Mouse (Mus musculus): ENCODE measurements around the gene Gp1ba. TPM values are rescaled to one million over a fixed set of nuclear protein-coding genes. Genes with fewer than 3 reads are reported as not detected.
A peak's percentile ranks its signal among the peaks of the same experiment; 100 is the strongest.

The Gp1ba gene
- total and polyA plus RNA-seq, 2 experiments from 2014 or later = 0.16 TPM; not detected in 1

GRCm38 (mm10) chr11:70681170-70681569 lies 42.2 kb downstream of the Gp1ba start:
- Histone ChIP-seq H3K36me3 (ENCODE audit: insufficient read depth, low read length) (peaks cover 51% of the 10 kb centered on the region), H3K9me3 (ENCODE audit: low read length) (no peaks in the 10 kb centered on the region), H3K4me1 (ENCODE audit: insufficient read depth, low read length) (peaks cover under 1% of the 10 kb centered on the region; the same call in 1 of the 2 replicates), H3K4me2 (ENCODE audit: low read depth, low read length, poor library complexity, severe bottlenecking) (no peak overlapping the region), H3K27me3 (ENCODE audit: insufficient read depth, low read length) (no peaks in the 10 kb centered on the region), H3K9ac (replicated peaks; ENCODE audit: low read length, poor library complexity, severe bottlenecking) (no peak overlapping the region), H3K4me3 (ENCODE audit: low read depth, low read length) (no peak overlapping the region), H3K27ac (ENCODE audit: low read depth, low read length) (no peak overlapping the region)
- no peak for DNase-seq (ENCODE audit: low spot score)
- TF ChIP-seq CTCF (IDR thresholded peaks at IDR 0.05) = no peak
- ATAC-seq (ENCODE audit: low FRiP score) = no peak
- 63% methylated on average over 12 of the region's 12 CpGs for WGBS

- Histone ChIP-seq H3K36me3 (ENCODE audit: insufficient read depth, low read length) (peaks cover 44% of the 10 kb centered on the region), H3K9me3 (ENCODE audit: low read length) (no peaks in the 10 kb centered on the region), H3K4me2 (ENCODE audit: low read depth, low read length, poor library complexity, severe bottlenecking) (no peak overlapping the region), H3K4me3 (ENCODE audit: low read depth, low read length) (no peak overlapping the region), H3K27me3 (ENCODE audit: insufficient read depth, low read length) (no peaks in the 10 kb centered on the region), H3K27ac (ENCODE audit: low read depth, low read length) (peak overlapping the region; percentile 62), H3K9ac (replicated peaks; ENCODE audit: low read length, poor library complexity, severe bottlenecking) (no peak overlapping the region), H3K4me1 (ENCODE audit: insufficient read depth, low read length) (peaks cover 8% of the 10 kb centered on the region)
- TF ChIP-seq CTCF (IDR thresholded peaks at IDR 0.05) = peak; percentile 90
- ATAC-seq (ENCODE audit: low FRiP score) = peak; percentile 75
- peak; percentile 90 for DNase-seq (ENCODE audit: low spot score)
- WGBS = 18% methylated on average over 11 of the region's 11 CpGs
Observed at GRCm38 (mm10) chr11:70681897-70682581, 43.1 kb downstream of the Gp1ba start.

- no peak overlapping the region for H3K27ac ChIP-seq (ENCODE audit: low read depth, low read length)
- H3K27me3 ChIP-seq (ENCODE audit: insufficient read depth, low read length) = no peaks in the 10 kb centered on the region
- 94% methylated on average over 5 of the region's 5 CpGs for WGBS
- DNase-seq (ENCODE audit: low spot score) = no peak
- H3K4me2 ChIP-seq (ENCODE audit: low read depth, low read length, poor library complexity, severe bottlenecking) = no peak overlapping the region
- H3K4me1 ChIP-seq (ENCODE audit: insufficient read depth, low read length) = peaks cover 10% of the 10 kb centered on the region
- TF ChIP-seq CTCF (IDR thresholded peaks at IDR 0.05) = no peak
- H3K9ac ChIP-seq (replicated peaks; ENCODE audit: low read length, poor library complexity, severe bottlenecking) = no peak overlapping the region
- ATAC-seq (ENCODE audit: low FRiP score) = no peak
- H3K9me3 ChIP-seq (ENCODE audit: low read length) = no peaks in the 10 kb centered on the region
- H3K36me3 ChIP-seq (ENCODE audit: insufficient read depth, low read length) = peaks cover 37% of the 10 kb centered on the region
- H3K4me3 ChIP-seq (ENCODE audit: low read depth, low read length) = no peak overlapping the region
Observed at GRCm38 (mm10) chr11:70683640-70684039, 44.7 kb downstream of the Gp1ba start.

- H3K4me3 ChIP-seq (ENCODE audit: low read depth, low read length) = peak overlapping the region; percentile 76
- peak overlapping the region; percentile 80 for H3K27ac ChIP-seq (ENCODE audit: low read depth, low read length)
- DNase-seq (ENCODE audit: low spot score) (peak; percentile 57), ATAC-seq (ENCODE audit: low FRiP score) (no peak; the same call in 1 of the 2 replicates)
- H3K9me3 ChIP-seq (ENCODE audit: low read length) = no peaks in the 10 kb centered on the region
- H3K9ac ChIP-seq (replicated peaks; ENCODE audit: low read length, poor library complexity, severe bottlenecking) = peak overlapping the region; percentile 89
- no peaks in the 10 kb centered on the region for H3K27me3 ChIP-seq (ENCODE audit: insufficient read depth, low read length)
- peak overlapping the region; percentile 59 for H3K4me2 ChIP-seq (ENCODE audit: low read depth, low read length, poor library complexity, severe bottlenecking)
- peaks cover 15% of the 10 kb centered on the region for H3K36me3 ChIP-seq (ENCODE audit: insufficient read depth, low read length)
- peak; percentile 35 for TF ChIP-seq CTCF (IDR thresholded peaks at IDR 0.05)
- H3K4me1 ChIP-seq (ENCODE audit: insufficient read depth, low read length) = peaks cover 14% of the 10 kb centered on the region
- WGBS = 4% methylated on average over 16 of the region's 16 CpGs
Observed at GRCm38 (mm10) chr11:70686901-70687566, 48.1 kb downstream of the Gp1ba start.

GRCm38 (mm10) chr11:70687601-70688199 lies 48.8 kb downstream of the Gp1ba start, which contains the start of gene Camta2:
Camta2 (minus strand) TSS chr11:70688105.
- WGBS = 1% methylated on average over 47 of the region's 55 CpGs
- peak; percentile 66 for TF ChIP-seq CTCF (IDR thresholded peaks at IDR 0.05)
- Histone ChIP-seq H3K4me2 (ENCODE audit: low read depth, low read length, poor library complexity, severe bottlenecking) (peak within 1 kb of the TSS; percentile 59), H3K4me3 (ENCODE audit: low read depth, low read length) (peak within 1 kb of the TSS; percentile 76), H3K9me3 (ENCODE audit: low read length) (no peaks in the 10 kb centered on the region), H3K4me1 (ENCODE audit: insufficient read depth, low read length) (peaks cover 14% of the 10 kb centered on the region), H3K27me3 (ENCODE audit: insufficient read depth, low read length) (no peaks in the 10 kb centered on the region), H3K27ac (ENCODE audit: low read depth, low read length) (peak within 1 kb of the TSS; percentile 80), H3K36me3 (ENCODE audit: insufficient read depth, low read length) (peaks cover 15% of the 10 kb centered on the region), H3K9ac (replicated peaks; ENCODE audit: low read length, poor library complexity, severe bottlenecking) (peak within 1 kb of the TSS; percentile 89)
- peak; percentile 83 for DNase-seq (ENCODE audit: low spot score)
- peak; percentile 81 for ATAC-seq (ENCODE audit: low FRiP score)
